ENCODE assay signal across 20 mouse cellular contexts in genomic region chr17:32895421-32895820, GRCm38 (mm10). TPM values are rescaled to one million over a fixed set of nuclear protein-coding genes. Genes with fewer than 3 reads are reported as not detected.
"Had no signal": no experiment of that assay in that cellular context is flagged by ENCODE, and none has a peak within 500 bp of the region (broad histone marks: within the 10 kb centered on the region; RNA-seq: fewer than 3 reads in every experiment).

No protein-coding gene starts in this region.

- H3K9me3 ChIP-seq: limb, embryonic 10.5 days; liver, embryonic 15.5 days; midbrain, embryonic 10.5 days; midbrain, embryonic 15.5 days; neural tube, embryonic 12.5 days had no signal

- H3K4me3 ChIP-seq: left cerebral cortex, adult 2 months; limb, embryonic 10.5 days; liver, embryonic 15.5 days; midbrain, embryonic 10.5 days; midbrain, embryonic 15.5 days; neural tube, embryonic 12.5 days had no signal

- H3K27ac ChIP-seq: left cerebral cortex, adult 2 months; limb, embryonic 10.5 days; liver, embryonic 15.5 days; midbrain, embryonic 10.5 days; midbrain, embryonic 15.5 days; neural tube, embryonic 12.5 days had no signal

- ATAC-seq: midbrain, embryonic 15.5 days had no signal

- H3K4me2 ChIP-seq: liver, embryonic 11.5 days; liver, embryonic 15.5 days; lung, embryonic 14.5 days; midbrain, embryonic 15.5 days; neural tube, embryonic 12.5 days had no signal

- H3K9ac ChIP-seq: liver, embryonic 15.5 days; lung, embryonic 14.5 days; midbrain, embryonic 15.5 days; neural tube, embryonic 12.5 days had no signal

- DNase-seq: kidney, adult 18-20 months; kidney, postnatal 10 days; lung, embryonic 14.5 days; lung, postnatal 10 days; lung, postnatal 4 days; thymus, adult 18-20 months; thymus, postnatal 14 days had no signal

- H3K36me3 ChIP-seq: limb, embryonic 10.5 days; liver, embryonic 15.5 days; midbrain, embryonic 10.5 days; midbrain, embryonic 15.5 days; neural tube, embryonic 12.5 days had no signal

- H3K27me3 ChIP-seq: liver, embryonic 15.5 days; midbrain, embryonic 15.5 days; neural tube, embryonic 12.5 days had no signal

RNA-seq across cellular contexts. Expression of gene Cyp4f14, which starts 21.7 kb away (rescaled TPM):
- total RNA-seq: megakaryocyte, adult 5-6 weeks; monocyte, adult 5-6 weeks; neutrophil, adult 5-6 weeks had no signal
- polyA plus RNA-seq: kidney, embryonic 14.5 days; limb, embryonic 10.5 days; limb, embryonic 14.5 days; liver, embryonic 11.5 days; liver, embryonic 15.5 days; lung, embryonic 14.5 days; midbrain, embryonic 10.5 days; neural tube, embryonic 12.5 days; stomach, embryonic 14.5 days had no signal
